Mouse (Mus musculus) frontal cortex, adult (tissue): Measurements from ENCODE around the gene Gm7138.
"Not testable (repeated sequence)": the region's sequence is repeated elsewhere in the genome, so short reads cannot be mapped to it uniquely, and the experiment has no call there.

ENCODE experiments used
- ATAC-seq: cut with Nextera tagmentation; 2 replicates; pipeline ENCODE4 v1.9.2; 2017; ENCODE audit warnings: mild to moderate bottlenecking, moderate library complexity, mixed read lengths; ENCODE audit not compliant: low TSS enrichment

Gm7138 gene

DNA sequence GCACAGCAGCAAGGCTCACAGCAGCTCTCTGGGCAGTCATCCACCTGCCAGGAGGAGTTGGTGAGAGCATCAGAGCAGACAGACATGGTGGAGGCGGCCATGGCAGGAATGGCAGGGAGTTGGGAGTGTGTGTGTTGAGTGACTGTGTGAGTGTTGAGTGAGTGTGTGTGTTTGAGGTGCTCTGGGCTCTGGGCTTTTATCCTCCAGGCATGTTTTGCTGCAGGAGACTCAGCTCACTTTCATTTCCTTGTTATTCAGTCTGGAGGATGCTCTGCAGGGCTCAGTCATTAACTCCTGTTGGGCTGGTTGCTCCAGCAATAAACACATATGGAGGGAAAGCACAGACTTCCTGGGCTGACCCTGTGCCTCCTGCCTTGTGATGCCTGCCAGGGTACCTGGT lies at the start of gene Gm7138:
TSS of gene Gm7138 (minus strand) at position 101 of the 400 bp plus-strand sequence.
- not testable (repeated sequence) for ATAC-seq

DNA sequence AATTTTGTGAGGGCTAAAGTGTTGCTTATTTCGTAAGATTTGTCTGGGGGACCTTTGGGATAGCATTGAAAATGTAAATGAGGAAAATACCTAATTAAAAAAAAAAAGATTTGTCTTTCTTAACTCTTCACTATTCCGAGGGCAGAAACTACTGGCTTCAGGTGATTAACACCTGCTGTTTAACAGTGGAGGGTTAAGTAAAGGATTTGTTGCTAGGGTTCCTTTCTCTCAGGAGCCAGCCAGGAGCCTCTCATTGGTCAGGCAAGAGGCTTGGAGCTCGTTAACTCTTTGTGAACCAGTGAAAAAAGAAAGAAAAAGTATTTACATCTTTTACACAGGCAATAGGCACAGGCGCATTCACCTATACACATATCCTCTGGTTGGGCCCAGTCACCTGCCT lies 42.5 kb upstream of the Gm7138 start:
- ATAC-seq = no peak

DNA sequence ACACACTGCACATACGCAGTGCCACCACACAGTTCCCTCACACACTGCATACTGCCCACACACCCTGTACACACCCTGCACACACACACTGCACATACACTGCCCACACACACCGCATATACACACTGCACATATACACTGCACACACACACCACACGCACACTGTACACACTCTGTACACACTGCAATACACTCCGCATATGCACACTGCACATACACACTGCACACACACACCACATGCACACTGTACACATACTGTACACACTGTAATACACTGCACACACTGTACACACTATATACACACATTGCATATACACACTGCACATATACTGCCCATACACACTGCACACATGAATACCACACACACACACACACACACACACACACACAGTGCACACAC lies 41.8 kb upstream of the Gm7138 start:
- ATAC-seq = no peak

GRCm38 (mm10) chr10:77815514-77815913 lies 38.8 kb upstream of the Gm7138 start:
- no peak for ATAC-seq

DNA sequence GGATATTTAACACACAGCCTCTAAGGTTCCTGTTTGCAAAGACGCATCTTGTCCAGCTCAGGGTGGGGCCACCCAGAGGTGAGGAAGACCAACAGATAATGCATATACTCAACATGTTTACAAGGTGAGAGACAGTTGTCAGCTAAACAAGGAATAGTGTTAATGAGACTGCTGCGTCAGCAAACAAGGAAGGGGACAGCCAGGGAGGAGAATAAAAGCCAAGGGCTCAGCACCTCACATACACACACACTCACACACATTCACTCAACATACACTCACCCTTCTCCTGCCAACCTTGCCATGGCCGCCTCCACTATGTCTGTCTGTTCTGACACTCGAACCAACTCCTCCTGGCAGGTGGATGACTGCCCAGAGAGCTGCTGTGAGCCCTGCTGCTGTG lies 37.6 kb upstream of the Gm7138 start, which contains the start of gene Gm2696:
TSS of gene Gm2696 (plus strand) at position 301 of the 400 bp plus-strand sequence.
- ATAC-seq = no peak

DNA sequence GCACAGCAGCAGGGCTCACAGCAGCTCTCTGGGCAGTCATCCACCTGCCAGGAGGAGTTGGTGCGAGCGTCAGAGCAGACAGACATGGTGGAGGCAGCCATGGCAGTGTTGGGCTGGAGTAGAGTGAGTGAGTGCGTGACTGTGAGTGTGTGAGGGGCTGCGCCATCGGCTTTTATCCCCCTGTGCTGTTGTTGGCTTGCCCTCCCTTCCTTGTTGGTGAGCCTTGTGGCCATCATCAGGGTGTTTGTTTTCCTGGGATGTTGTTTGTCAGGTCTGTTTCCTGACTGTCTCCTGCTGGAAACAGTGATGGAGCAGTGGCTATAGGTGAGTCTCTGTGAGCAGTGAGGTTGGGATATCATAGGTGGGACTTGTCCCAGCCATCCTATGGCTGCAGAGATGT lies 35.0 kb upstream of the Gm7138 start, which contains the start of gene Gm9507:
TSS of gene Gm9507 (minus strand) at position 101 of the 400 bp plus-strand sequence.
- no peak for ATAC-seq

DNA sequence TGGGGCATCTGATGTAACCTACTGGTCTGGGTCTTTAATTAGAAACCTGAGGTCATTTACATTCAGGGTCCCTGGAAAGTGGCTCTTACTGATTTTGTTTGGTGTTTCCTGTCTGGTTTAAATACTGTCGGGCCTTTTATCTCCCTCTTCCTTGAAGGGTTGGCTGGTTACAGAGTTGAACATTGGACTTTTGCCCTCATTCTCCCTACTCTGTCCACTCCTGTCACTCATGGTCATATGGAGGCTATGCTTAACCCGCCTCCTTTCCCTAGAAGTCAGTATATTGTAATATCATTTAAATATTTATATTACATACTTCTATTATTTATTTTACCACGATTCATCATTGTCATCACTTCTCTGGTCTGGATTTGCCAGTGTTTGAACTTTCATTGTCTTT lies 27.4 kb upstream of the Gm7138 start:
- ATAC-seq = no peak

GRCm38 (mm10) chr10:77798921-77799508 lies 22.3 kb upstream of the Gm7138 start, which contains the start of gene Gm19668:
Gm19668 (minus strand) TSS chr10:77799133.
- ATAC-seq = no peak

- ATAC-seq = not testable (repeated sequence)
Measured at GRCm38 (mm10) chr10:77798164-77798920, 21.6 kb upstream of the Gm7138 start.

DNA sequence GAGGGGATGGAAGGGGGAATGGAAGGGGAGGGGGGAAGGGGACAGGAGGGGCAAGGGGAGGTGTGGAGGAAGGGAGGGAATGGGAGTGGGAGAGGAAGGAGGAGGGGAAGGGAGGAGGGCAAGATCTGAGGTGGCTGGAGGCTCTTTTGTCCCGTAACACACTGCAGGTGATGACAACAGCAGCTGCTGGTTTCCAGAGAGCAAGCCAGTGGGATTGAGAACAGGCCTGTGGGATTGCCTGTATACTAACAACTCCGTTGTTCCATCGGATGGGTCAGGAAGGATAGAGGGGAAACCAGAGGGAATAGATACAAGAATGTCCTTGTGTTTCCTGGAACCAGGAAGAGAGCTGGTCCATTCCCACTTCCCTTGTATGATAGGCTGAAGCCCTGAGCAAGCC lies 20.9 kb upstream of the Gm7138 start:
- no peak for ATAC-seq

DNA sequence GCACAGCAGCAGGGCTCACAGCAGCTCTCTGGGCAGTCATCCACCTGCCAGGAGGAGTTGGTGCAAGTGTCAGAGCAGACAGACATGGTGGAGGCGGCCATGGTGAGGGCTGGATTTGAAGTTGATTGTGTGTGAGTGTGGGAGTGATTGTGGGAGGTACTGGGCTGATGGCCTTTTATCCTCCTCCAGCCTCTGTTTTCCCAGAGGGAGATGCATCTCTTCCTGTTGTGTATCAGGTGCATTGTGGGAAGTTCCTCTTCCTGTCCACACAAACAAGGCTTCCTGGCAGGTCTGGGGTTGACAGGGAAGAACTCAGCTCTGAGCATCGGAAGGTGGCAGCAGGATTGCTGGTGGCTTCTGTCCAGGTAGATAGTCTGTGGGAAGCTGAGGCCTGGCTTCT lies 18.2 kb upstream of the Gm7138 start, which contains the start of gene Gm9639:
TSS of gene Gm9639 (minus strand) at position 101 of the 400 bp plus-strand sequence.
- no peak for ATAC-seq

- no peak for ATAC-seq
Measured at GRCm38 (mm10) chr10:77788621-77789020, 11.9 kb upstream of the Gm7138 start.

DNA sequence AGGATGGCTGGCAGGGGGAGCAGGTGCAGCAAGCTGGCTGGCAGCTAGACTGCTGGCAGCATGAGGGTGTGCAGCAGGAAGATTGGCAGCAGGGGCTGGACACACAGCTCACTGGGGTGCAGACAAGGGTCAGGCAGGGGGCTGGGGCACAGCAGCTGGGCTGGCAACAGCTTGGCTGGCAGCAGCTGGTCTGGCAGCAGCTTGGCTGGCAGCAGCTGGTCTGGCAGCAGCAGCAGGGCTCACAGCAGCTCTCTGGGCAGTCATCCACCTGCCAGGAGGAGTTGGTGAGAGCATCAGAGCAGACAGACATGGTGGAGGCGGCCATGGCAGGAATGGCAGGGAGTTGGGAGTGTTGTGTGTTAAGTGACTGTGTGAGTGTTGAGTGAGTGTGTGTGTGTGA lies 11.1 kb upstream of the Gm7138 start, which contains the start of gene Gm7137:
TSS of gene Gm7137 (minus strand) at position 325 of the 400 bp plus-strand sequence.
- not testable (repeated sequence) for ATAC-seq

GRCm38 (mm10) chr10:77783396-77783795 lies 6.7 kb upstream of the Gm7138 start:
- not testable (repeated sequence) for ATAC-seq

- not testable (repeated sequence) for ATAC-seq
Measured at GRCm38 (mm10) chr10:77782442-77782841, 5.7 kb upstream of the Gm7138 start, which contains the start of gene Gm3250. Gm3250 (minus strand) TSS chr10:77782542.

GRCm38 (mm10) chr10:77772142-77772541 lies 4.6 kb downstream of the Gm7138 start:
- ATAC-seq = not testable (repeated sequence)

DNA sequence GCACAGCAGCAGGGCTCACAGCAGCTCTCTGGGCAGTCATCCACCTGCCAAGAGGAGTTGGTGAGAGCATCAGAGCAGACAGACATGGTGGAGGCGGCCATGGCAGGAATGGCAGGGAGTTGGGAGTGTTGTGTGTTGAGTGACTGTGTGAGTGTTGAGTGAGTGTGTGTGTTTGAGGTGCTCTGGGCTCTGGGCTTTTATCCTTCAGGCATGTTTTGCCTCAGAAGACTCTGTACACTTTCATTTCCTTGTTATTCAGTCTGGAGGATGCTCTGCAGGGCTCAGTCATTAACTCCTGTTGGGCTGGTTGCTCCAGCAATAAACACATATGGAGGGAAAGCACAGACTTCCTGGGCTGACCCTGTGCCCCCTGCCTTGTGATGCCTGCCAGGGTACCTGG lies 5.5 kb downstream of the Gm7138 start, which contains the start of gene Gm3238:
TSS of gene Gm3238 (minus strand) at position 101 of the 400 bp plus-strand sequence.
- not testable (repeated sequence) for ATAC-seq

- ATAC-seq = no peak
Measured at GRCm38 (mm10) chr10:77769727-77770126, 7.0 kb downstream of the Gm7138 start.

GRCm38 (mm10) chr10:77759582-77759981 lies 17.2 kb downstream of the Gm7138 start, which contains the start of gene Gm3233:
Gm3233 (minus strand) TSS chr10:77759682.
- not testable (repeated sequence) for ATAC-seq

DNA sequence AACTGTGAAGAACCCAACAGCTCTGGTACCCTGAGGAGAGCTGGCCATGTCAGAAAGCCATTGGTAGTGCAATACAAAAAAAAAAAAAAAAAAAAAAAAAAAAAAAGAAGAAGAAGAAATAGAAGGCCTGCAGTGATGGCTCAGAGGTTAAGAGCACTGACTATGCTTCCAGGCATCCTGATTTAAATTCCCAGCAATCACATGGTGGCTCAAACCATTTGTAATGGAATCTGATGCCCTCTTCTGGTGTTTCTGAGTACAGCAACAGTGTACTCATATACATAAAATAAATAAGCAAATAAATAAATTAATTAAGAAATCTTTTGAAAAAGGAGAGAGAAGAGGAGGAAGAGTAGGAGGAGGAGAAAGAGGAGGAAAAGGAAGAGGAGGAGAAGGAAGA lies 23.3 kb downstream of the Gm7138 start:
- ATAC-seq = no peak

DNA sequence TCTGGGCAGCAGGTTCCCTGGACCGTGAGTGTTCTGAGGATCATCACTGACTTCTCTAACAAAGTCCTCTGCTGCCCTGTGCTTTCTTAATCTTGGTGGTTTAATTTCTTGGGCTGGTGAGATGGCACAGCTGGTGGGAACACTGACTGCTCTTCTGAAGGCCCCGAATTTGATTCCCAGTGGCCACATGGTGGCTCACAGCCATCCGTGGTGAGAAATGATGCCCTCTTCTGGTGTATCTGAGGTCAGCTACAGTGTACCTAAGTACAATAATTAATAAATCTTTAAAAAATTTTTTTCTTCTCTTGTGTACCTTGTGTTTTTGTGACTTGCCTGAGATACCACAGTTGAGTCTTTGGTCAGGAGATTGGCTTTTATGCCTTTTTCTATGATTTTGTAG lies 24.4 kb downstream of the Gm7138 start:
- not testable (repeated sequence) for ATAC-seq

- ATAC-seq = not testable (repeated sequence)
Measured at GRCm38 (mm10) chr10:77751254-77751653, 25.5 kb downstream of the Gm7138 start, which contains the start of gene Gm9736. Gm9736 (minus strand) TSS chr10:77751354.
